Mouse (Mus musculus) adrenal gland, postnatal 10 days (tissue): ENCODE measurements at regions not wholly inside any gene's neighbourhood (a gene's known extent, or its start where the extent isn't known, plus 50 kb on each side); places are given as distances from the start of the nearest gene placed in this dataset.

Experiments used
- DNase-seq: peaks from one replicate; pipeline ENCODE4 v3.0.0; 2021; ENCODE audit warnings: mixed read lengths

DNA sequence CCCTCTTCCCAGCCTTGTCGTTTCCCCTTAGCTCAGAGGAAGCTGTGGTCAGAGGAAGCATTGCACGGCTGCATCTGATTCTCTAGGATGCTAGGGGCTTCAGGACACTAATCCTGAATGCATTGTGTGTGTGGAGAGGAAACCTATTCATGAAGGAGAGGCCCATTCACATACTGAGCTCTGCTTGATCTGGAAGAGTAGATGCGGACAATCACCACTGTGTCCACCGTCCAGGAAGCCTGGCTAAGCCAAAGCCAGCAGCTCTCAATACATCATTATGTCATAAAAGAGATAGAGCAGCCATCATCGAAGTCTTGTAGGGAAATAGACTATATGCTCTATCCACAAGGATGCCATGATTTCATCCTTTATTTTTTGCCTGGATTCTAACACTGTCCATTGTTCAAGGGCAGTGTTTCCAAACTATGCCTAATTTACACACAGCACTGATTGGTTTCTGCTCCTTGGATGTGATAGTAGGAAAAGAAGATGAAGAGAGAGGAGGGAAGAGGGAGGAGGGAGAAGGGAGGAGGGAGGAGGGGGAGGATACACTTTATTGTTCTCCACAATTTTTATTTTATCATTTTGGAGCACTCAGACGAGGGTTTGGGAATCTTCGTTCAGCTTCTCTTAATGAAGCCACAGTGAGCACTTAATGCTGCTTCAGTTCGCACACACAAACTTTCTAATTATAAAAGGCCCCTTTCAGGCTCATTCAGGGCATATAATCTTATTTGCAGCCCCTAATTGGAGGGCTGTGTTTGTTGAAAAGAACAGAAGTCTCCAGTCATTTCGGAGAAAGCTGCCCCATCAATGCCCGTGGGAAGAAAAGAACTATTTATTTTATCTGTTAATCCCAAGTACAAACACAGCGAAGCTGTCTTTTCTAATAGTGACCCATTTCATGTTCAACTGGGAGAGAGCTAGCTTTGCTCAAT, 195.0 kb downstream of the Pdgfra start:
- DNase-seq, result no peak

- DNase-seq, result no peak
Observed at GRCm38 (mm10) chr5:75347774-75348116, 195.7 kb downstream of the Pdgfra start.

DNA sequence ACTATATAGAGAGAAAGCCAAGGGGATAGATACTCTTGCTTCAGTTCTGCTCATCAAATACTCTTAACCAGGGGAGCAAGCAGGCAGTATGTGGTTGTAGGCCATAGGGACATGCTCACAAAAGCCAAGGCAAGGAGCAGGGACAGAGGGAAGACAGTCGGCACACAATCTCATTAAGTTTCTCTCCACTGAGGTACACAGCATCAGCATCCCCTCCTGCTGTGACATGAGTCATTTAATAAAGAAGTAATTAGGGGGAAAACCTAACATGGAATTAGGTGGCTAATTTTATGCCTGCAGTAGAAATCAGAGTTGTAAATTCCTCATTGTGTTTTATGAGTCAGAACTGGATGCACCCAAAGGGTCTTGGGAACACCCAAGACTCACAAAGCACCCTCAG, 203.2 kb downstream of the Pdgfra start:
- no peak for DNase-seq

DNA sequence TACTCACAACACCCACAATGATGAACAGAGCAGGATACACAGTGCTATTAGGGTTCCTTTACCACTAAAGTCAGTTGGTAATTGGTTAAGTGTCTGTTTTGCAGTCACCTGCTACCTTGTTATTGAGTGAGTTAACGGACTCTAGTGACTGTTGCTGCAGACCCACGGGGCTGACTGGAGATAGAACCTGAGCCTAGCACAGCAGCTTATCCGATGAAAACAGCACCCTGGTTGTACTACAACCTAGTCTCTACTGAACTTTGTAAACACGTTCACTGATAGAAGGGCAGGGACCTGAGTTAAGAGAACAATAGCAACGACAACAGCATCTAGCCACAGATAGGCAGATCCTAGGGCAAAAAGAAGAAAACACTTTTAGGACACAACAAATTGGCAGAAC, 206.8 kb downstream of the Pdgfra start:
- DNase-seq, result no peak

DNA sequence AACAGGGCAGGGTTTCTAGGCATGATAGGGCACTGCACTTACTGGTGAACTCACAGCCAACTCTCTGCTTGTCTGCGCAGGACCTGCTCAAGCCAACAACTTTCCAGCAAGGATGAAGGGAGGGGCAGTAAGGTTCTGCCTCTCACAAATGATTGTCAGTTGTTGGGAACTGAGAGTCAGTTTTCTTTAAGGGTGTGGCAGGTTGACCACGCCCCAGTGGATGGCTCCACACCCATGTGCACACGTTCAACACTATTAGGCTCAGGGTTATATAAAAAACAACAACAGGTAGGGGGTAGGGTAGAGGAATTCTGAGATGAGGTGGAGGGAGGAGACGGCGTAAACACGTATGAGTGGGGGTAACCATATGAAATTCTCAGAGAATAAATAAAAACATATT, 210.9 kb upstream of the Kit start:
- DNase-seq, result no peak

DNA sequence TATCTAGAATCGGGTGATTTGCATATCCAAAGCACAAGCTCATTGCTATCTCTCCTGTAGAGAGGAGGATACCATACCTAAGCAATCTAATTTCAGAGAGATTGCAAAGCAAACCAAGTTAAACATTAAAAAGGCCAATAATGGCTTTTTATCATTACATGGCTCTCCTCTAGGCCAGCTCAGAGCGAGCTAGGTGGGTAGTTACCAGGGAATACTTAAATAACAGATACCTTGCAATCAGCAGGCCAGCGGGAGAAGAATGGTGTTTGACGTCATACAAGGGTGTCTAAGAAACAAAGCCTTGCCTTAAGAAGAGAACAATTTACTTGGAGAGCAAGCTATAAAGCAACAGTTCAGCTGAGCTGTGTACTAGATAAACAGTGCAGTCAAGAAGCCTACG, 207.4 kb upstream of the Kit start:
- DNase-seq, result no peak

DNA sequence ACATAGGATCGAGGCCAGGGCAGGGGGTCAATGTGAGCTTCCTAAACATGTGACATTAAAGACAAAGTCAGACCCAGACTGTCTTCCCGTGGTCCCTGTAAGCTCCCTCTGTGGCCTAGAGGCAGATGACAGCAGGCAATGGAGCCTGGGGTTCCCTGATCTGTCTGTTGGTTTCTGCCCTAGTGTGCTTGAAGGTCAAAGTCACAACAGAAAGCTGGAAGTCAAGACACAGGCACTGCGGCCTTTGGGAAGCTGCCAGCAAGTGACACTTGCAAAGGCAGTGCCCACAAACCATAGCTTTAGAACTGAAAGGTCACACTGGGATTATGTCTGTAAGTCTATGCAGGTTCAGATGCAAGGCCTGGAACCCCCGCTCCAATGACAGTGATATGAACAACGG, 206.0 kb upstream of the Kit start:
- peak; percentile 62 for DNase-seq

GRCm38 (mm10) chr5:75372849-75373248, 201.9 kb upstream of the Kit start:
- DNase-seq, result no peak

GRCm38 (mm10) chr5:75377311-75378300, 197.1 kb upstream of the Kit start:
- peak; percentile 7 for DNase-seq

GRCm38 (mm10) chr5:75378655-75379054, 196.1 kb upstream of the Kit start:
- DNase-seq, result no peak

- no peak for DNase-seq
Observed at GRCm38 (mm10) chr5:75380340-75380739, 194.4 kb upstream of the Kit start.

DNA sequence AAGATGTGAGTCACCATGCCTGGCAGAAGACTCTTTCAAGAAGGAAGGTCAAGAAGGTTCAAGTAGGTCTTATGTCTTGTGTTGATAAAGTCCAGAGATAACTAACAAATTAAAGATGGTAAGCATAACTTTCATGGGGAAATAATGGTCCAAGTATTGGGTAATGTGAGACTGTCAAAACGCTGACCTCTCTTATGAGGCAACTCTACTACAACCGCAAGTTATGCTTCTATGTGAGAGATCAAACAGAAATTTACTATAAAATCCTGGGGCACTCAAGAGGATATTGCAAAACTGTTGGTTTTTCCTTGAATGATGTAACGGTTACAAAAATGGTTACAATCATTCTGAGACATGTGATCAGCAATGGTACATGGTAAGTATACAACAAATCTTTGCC, 192.6 kb upstream of the Kit start:
- DNase-seq, result no peak

- DNase-seq, result no peak
Observed at GRCm38 (mm10) chr5:75387886-75388454, 186.7 kb upstream of the Kit start.

DNA sequence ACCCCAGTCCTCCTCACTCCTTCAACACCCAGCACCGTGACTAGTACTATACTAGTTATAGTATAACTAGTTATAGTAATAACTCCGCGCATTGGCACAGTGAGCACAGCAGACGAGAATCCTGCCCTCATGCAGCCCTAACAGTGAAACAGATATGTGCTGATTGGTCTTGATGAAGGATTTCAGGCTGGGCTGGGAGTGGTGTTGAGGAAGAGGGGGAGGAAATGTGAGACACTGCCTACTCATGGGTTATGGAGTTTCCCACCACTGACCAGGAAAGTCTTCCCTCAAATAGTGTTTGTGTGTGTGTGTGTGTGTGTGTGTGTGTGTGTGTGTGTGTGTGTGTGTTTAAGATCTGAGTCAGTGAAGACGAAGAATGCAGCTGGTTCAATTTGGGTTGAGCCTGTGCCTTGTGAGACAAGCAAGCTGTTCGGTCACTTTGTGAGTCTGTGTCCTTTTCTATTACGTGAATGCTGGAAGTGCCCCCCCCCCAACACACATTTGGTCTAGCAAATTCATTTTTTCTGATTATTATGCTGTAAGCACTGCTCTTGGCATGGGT, 185.9 kb upstream of the Kit start:
- no peak for DNase-seq

GRCm38 (mm10) chr5:75389433-75389971, 185.2 kb upstream of the Kit start:
- no peak for DNase-seq

GRCm38 (mm10) chr5:75398820-75399219, 175.9 kb upstream of the Kit start:
- DNase-seq, result no peak

GRCm38 (mm10) chr5:75401734-75402133, 173.0 kb upstream of the Kit start:
- no peak for DNase-seq

DNA sequence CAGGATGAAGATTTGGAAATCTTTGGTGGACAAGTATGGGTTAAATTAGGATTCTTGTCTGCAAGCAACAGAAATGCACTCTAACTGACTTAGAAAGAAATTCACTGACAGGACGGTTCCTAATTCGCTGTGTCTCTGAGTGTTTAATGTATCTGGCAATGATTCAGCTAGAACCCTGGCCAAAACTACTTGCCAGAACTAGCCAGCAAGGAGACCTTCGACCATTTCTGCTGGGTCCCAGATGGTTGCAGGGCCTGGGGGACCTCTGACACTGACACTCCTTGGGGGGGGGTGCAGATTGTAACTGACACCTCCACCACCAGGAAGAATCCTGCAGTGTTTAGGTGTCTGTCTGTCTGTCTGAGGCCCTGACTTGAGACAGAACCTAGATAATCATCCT, 172.1 kb upstream of the Kit start:
- no peak for DNase-seq

DNA sequence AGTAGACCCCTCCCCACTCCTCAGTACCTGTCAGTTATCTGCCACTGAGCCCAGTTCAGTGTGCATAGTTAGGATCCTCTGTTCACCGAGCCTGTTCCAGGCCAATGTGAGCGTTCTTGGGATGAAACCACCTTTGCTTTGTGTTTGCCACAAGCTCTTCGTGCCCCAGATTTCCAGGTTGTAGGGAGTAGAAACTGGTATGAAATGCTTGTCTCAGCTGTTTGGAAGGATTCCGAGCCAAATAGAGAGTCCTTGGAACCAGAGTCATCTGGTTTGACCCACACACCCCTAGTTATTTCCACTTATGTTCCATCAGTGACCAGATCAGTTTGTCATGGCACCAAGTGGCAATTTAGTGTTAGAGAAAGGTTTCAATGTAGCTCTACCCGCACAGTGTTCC, 171.2 kb upstream of the Kit start:
- no peak for DNase-seq

GRCm38 (mm10) chr5:75404601-75405285, 170.0 kb upstream of the Kit start:
- no peak for DNase-seq

DNA sequence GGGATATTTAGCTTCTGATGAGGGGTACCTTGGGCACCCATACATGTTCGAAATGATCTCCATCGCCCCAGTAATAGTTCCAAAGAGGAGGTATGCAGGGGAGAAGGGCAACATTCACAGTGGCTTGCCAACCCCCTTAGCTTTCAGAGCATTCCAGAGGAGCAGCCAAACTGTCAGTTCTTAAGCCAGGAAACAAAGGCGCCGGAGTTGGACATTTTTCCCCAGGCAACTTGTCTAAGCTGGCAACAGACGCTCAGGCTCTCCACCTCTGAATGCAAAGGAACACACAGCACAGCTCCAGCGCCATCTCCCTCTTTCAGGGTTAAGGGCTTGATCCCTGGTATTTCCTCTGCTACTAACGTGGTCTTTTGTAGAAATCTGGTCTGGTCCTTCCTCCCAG, 169.2 kb upstream of the Kit start:
- no peak for DNase-seq

DNA sequence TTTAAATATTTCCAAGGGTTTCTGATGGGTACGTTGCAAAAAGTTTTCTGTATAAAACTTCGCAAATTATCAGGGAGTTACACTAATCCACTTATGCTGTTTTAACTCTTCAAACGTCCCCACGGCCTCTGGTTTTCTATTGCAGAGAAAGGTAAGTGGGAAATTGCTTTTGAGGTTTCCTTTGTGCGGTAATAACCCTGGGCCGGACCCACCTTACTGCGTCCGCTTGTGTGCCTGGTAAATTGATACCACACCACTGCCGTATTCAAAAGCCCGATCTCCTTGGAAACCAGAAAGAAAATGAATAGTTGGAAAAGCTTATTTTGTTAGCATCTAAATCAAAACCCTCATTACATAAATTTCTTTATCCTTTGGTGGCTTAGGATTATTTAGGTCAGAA, 167.0 kb upstream of the Kit start:
- no peak for DNase-seq
